Comparison of ENCODE assay signal across 12 mouse cellular contexts in genomic region chr5:111677847-111678311, GRCm38 (mm10). TPM values are rescaled to one million over a fixed set of nuclear protein-coding genes. Genes with fewer than 3 reads are reported as not detected.
DNase-seq lines count a peak whose midpoint lies in the region; ATAC-seq lines count a peak whose summit lies in the region.
"Had no signal": no experiment of that assay in that cellular context is flagged by ENCODE, and none has a peak within 500 bp of the region (broad histone marks: within the 10 kb centered on the region; RNA-seq: fewer than 3 reads in every experiment).

No protein-coding gene starts in this region.

- 30% methylated on average over 6 of the region's 6 CpGs for WGBS in hindbrain, embryonic 11.5 days
- WGBS in limb, embryonic 10.5 days: 39% methylated on average over 6 of the region's 6 CpGs

- no peaks in the 10 kb centered on the region for H3K36me3 ChIP-seq in hindbrain, embryonic 11.5 days (ENCODE audit: control insufficient read depth, insufficient read depth, low read length)
- no peaks in the 10 kb centered on the region for H3K36me3 ChIP-seq in limb, embryonic 10.5 days

- H3K9me3 ChIP-seq in hindbrain, embryonic 11.5 days (ENCODE audit: control insufficient read depth, low read length): no peaks in the 10 kb centered on the region
- H3K9me3 ChIP-seq in limb, embryonic 10.5 days (replicated peaks): no peaks in the 10 kb centered on the region
- H3K9me3 ChIP-seq: megakaryocyte, embryonic 14.5 days had no signal

- H3K4me1 ChIP-seq in hindbrain, embryonic 11.5 days (replicated peaks; ENCODE audit: control insufficient read depth, insufficient read depth, low read length): peaks cover 32% of the 10 kb centered on the region
- peaks cover 37% of the 10 kb centered on the region for H3K4me1 ChIP-seq in limb, embryonic 10.5 days
- H3K4me1 ChIP-seq: megakaryocyte, embryonic 14.5 days had no signal

- H3K4me2 ChIP-seq in hindbrain, embryonic 11.5 days (replicated peaks; ENCODE audit: low read depth, low read length): no peak overlapping the region; the same call in 1 of the 2 replicates
- H3K4me2 ChIP-seq: heart, embryonic 11.5 days had no signal

- peak; percentile 53 for ATAC-seq in hindbrain, embryonic 11.5 days (ENCODE audit: low FRiP score)
- ATAC-seq: intestine, embryonic 16.5 days had no signal

- no peaks in the 10 kb centered on the region for H3K27me3 ChIP-seq in hindbrain, embryonic 11.5 days (ENCODE audit: control insufficient read depth, insufficient read depth, low read length)
- H3K27me3 ChIP-seq in limb, embryonic 10.5 days (ENCODE audit: low read depth, poor library complexity, severe bottlenecking): peaks cover 89% of the 10 kb centered on the region

- DNase-seq in thymus, postnatal 4 days: peak; percentile 27
- DNase-seq in thymus, adult 18-20 months: no peak
- peak; percentile 33 for DNase-seq in hindbrain, embryonic 11.5 days (ENCODE audit: low spot score)
- no peak for DNase-seq in limb, embryonic 10.5 days (ENCODE audit: low spot score)
- DNase-seq in kidney, postnatal 10 days: no peak
- DNase-seq in embryo, embryonic 10 days (ENCODE audit: low spot score): no peak
- DNase-seq in cerebellum, adult 11-12 months: no peak
- DNase-seq: cerebellum, adult 2 months had no signal

- no peak overlapping the region; the same call in 1 of the 2 replicates for H3K9ac ChIP-seq in hindbrain, embryonic 11.5 days (ENCODE audit: low read depth, low read length)

- H3K4me3 ChIP-seq in hindbrain, embryonic 11.5 days (ENCODE audit: low read depth, low read length): no peak overlapping the region
- no peak overlapping the region for H3K4me3 ChIP-seq in limb, embryonic 10.5 days
- H3K4me3 ChIP-seq: megakaryocyte, embryonic 14.5 days had no signal

- H3K27ac ChIP-seq in hindbrain, embryonic 11.5 days (ENCODE audit: low read depth, low read length): peak overlapping the region; percentile 72
- H3K27ac ChIP-seq in limb, embryonic 10.5 days: 0 out of 2 replicates have a peak overlapping the region, but pooled peaks have one; percentile 12

RNA-seq across cellular contexts. Expression of gene Gm26897, which starts 55.8 kb away (rescaled TPM):
- not detected in 2 replicates for polyA plus RNA-seq in hindbrain, embryonic 11.5 days (2014; fragmentation: Nextera tagmentation; extraction: Ambion mirVana)
- polyA plus RNA-seq in limb, embryonic 10.5 days (2016; fragmentation: Nextera tagmentation; extraction: Ambion mirVana): not detected in 2 replicates
- polyA plus RNA-seq: cerebellum, adult 2 months; heart, embryonic 11.5 days; intestine, embryonic 16.5 days; liver, embryonic 16.5 days had no signal

Comparison
In these comparisons a context has a peak if more than half of its experiments do, and no peak if none do; other contexts are left out.
1. DNase-seq: peak in thymus, postnatal 4 days (single experiment) and hindbrain, embryonic 11.5 days (single experiment); none in thymus, adult 18-20 months (0 of 2), limb, embryonic 10.5 days (single experiment), kidney, postnatal 10 days (single experiment), embryo, embryonic 10 days (single experiment) and cerebellum, adult 11-12 months (single experiment).